Mouse (Mus musculus): ENCODE data around the gene Gucy2c.

Gene Gucy2c

GRCm38 (mm10) chr6:136781377-136781986 lies at the start of gene Gucy2c:
Gene Gucy2c (minus strand): TSS chr6:136781765.
- in situ Hi-C loops (cut with MboI; ENCODE audit: low sequenced_read_pairs), result no loop called here

- in situ Hi-C loops (cut with MboI; ENCODE audit: low sequenced_read_pairs), result no loop called here
Observed at GRCm38 (mm10) chr6:136828681-136829080, 47.1 kb upstream of the Gucy2c start.

GRCm38 (mm10) chr6:136827881-136828561 lies 46.5 kb upstream of the Gucy2c start, which contains the start of gene Wbp11:
Gene Wbp11 (minus strand): TSS chr6:136828233.
- in situ Hi-C loops (cut with MboI; ENCODE audit: low sequenced_read_pairs), result no loop called here

GRCm38 (mm10) chr6:136827516-136827880 lies 45.9 kb upstream of the Gucy2c start, which contains the start of gene BC049715:
Gene BC049715 (plus strand): TSS chr6:136827626.
- in situ Hi-C loops (cut with MboI; ENCODE audit: low sequenced_read_pairs), result no loop called here

GRCm38 (mm10) chr6:136827116-136827515 lies 45.6 kb upstream of the Gucy2c start:
- in situ Hi-C loops (cut with MboI; ENCODE audit: low sequenced_read_pairs), result no loop called here

GRCm38 (mm10) chr6:136824987-136825386 lies 43.4 kb upstream of the Gucy2c start:
- in situ Hi-C loops (cut with MboI; ENCODE audit: low sequenced_read_pairs), result no loop called here

DNA sequence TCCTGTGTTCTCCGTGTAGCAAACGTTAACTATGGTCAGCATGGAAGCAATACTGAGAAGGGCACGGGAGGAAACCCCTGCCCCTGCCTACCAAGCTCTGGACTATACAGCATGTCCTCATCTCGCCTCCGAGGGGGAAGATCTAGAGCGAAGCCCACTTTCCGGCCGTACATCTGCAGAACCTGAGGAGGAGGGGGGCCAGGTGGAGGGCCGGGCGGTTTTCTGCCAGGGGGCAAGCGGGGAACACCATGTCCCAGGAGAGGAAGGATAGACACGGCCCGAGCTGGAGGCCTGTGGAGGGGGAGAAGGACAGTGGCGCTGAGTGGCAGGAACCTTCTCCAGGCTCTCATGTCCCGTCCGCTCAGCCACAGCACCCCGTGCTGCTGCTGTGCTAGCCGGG lies 39.5 kb upstream of the Gucy2c start:
- in situ Hi-C loops (cut with MboI; ENCODE audit: low sequenced_read_pairs), result no loop called here

DNA sequence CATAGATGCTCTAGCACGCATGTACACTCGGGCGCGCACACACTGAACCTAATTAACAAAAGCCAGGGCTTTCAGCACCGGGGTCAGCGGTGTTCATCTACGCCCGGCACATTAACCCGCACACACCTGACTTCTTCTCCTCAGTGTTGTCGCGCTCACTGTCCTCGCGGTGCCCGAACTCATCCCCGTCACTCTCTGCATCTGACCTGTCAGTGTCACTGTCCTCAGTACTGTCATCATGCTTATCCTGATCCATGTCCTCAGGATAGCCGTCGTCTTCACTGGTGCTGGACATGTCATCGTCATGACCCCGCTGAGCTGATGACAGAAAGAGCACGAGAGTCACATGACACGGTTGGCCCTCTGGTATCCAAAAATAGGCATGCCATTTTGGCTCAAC lies 38.8 kb upstream of the Gucy2c start:
- in situ Hi-C loops (cut with MboI; ENCODE audit: low sequenced_read_pairs), result no loop called here

- in situ Hi-C loops (cut with MboI; ENCODE audit: low sequenced_read_pairs), result no loop called here
Observed at GRCm38 (mm10) chr6:136817549-136817948, 36.0 kb upstream of the Gucy2c start.

- in situ Hi-C loops (cut with MboI; ENCODE audit: low sequenced_read_pairs), result no loop called here
Observed at GRCm38 (mm10) chr6:136816826-136817225, 35.3 kb upstream of the Gucy2c start.

DNA sequence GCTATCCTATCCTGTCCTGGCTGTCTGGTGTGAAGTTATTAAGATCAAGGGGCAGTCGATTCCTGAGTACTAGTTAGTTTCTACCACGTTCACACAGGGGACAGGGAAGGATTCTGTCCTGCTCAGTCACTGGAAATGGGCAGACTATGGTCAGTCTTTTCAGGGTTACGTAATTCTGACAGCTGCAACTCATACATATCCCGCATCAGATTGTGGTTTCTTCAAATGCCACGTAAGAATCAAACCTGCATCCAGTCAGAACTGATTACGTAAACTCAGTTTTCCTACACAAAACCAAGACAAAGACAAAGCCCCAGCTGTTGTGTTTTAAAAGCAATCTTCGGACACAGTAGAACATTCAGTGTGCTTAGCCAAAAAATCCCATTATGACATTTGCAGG lies 33.8 kb upstream of the Gucy2c start:
- in situ Hi-C loops (cut with MboI; ENCODE audit: low sequenced_read_pairs), result no loop called here

DNA sequence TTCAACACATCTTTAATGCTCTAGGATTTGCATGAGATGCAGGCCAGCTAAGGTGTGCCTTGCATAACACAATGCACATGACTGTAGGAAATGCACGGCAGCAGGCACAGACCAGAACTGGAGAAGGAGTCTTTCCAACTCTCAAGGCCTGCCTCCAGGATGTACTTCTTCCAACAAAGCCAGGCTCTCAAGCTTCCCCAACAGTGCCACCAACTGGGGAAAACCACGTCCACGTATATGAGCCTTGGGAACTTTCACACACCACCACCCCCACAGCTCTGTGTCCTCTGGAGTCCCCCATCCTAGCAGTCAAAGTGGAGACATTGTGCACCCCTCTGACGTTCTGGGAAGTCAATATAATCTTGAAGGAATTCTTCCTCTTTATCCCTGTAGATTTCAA lies 31.6 kb upstream of the Gucy2c start:
- in situ Hi-C loops (cut with MboI; ENCODE audit: low sequenced_read_pairs), result no loop called here

GRCm38 (mm10) chr6:136811196-136811595 lies 29.6 kb upstream of the Gucy2c start:
- in situ Hi-C loops (cut with MboI; ENCODE audit: low sequenced_read_pairs), result no loop called here

DNA sequence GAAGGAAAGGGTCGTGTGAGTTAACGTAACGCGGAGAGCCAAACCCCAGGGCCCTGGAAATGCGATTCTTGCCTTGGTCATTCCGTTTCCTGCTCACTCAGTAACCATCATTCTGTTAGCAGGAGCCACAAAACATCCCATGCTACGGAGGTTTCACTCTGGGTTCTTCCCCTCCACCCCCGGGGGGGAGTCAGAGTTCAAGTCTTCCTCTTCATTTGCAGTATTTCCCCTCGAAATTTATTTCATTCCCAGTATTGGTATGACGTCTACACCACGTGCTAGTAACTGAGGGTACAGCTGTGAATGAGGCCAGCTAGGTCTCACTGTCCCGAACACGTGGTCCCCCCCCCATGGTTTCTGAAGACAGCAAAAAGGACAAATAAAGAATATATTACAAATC lies 28.1 kb upstream of the Gucy2c start:
- in situ Hi-C loops (cut with MboI; ENCODE audit: low sequenced_read_pairs), result no loop called here

- in situ Hi-C loops (cut with MboI; ENCODE audit: low sequenced_read_pairs), result no loop called here
Observed at GRCm38 (mm10) chr6:136809077-136809476, 27.5 kb upstream of the Gucy2c start.

DNA sequence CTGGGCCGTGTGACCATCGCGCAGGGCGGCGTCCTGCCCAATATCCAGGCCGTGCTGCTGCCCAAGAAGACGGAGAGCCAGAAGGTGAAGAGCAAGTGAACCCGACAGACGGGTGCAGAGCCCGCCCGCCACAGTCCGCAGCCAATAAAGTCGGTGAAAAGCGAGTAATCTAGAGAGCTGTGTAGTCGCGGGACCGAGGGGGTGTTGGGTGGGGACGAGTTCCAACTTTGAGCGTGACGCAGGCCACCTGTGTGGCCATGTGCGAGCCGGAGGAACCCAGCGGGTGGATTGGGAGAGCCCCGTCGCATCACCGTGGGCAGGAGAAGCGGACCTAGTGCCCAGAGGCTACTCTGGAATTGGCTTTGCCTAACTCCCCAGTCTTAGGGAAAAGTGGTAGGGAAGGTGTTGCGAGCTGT lies 27.1 kb upstream of the Gucy2c start:
- in situ Hi-C loops (cut with MboI; ENCODE audit: low sequenced_read_pairs), result no loop called here

GRCm38 (mm10) chr6:136808014-136808417 lies 26.5 kb upstream of the Gucy2c start, which contains the start of gene H2afj:
Gene H2afj (plus strand): TSS chr6:136808244.
- in situ Hi-C loops (cut with MboI; ENCODE audit: low sequenced_read_pairs), result no loop called here

DNA sequence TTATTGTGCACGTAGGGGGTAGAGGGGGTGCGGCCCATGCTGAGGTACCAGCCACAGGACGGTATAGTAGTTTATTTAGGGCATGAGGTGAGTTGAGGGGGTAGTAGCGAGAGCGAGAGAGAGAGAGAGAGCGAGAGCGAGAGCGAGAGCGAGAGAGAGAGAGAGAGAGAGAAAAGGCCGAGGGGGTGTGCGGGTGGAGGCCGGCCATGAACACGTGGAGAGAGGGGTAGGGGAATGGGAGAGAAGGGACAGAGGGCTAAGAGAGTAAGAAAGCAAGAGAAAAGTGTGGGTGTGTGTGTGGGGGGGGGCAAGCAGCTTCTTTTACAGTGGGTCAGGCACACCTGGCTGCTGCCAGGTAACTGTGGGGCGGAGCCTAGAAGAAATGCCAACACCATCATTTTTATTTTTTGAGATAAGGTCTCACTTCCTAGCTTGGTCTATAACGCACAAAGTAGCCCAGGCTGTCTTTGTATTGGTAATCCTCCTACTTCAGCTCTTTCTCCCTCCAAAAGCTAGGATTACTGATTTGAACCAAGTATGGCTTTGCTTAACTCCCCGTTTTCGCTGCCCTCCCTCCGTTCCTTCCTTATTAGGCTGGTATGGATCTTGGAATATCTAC lies 25.9 kb upstream of the Gucy2c start:
- in situ Hi-C loops (cut with MboI; ENCODE audit: low sequenced_read_pairs), result no loop called here

GRCm38 (mm10) chr6:136806819-136807218 lies 25.3 kb upstream of the Gucy2c start:
- in situ Hi-C loops (cut with MboI; ENCODE audit: low sequenced_read_pairs), result no loop called here

DNA sequence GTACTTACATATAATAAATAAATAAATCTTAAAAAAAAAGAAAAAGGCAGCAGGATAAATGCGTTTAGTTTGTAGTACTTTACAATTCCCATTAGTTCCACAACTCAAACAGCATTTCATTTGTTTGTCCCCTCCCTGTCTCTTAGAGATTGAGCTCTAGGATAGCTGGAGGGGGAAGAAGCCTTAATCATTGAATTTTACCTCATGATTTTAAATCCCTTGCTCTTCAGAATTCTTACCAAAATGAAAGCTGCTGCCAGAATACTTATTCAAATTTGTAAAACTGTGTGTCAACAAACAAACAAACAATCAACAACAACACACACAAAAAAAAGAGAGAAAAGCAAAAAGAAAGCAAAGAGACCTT lies 23.8 kb upstream of the Gucy2c start:
- in situ Hi-C loops (cut with MboI; ENCODE audit: low sequenced_read_pairs), result no loop called here

DNA sequence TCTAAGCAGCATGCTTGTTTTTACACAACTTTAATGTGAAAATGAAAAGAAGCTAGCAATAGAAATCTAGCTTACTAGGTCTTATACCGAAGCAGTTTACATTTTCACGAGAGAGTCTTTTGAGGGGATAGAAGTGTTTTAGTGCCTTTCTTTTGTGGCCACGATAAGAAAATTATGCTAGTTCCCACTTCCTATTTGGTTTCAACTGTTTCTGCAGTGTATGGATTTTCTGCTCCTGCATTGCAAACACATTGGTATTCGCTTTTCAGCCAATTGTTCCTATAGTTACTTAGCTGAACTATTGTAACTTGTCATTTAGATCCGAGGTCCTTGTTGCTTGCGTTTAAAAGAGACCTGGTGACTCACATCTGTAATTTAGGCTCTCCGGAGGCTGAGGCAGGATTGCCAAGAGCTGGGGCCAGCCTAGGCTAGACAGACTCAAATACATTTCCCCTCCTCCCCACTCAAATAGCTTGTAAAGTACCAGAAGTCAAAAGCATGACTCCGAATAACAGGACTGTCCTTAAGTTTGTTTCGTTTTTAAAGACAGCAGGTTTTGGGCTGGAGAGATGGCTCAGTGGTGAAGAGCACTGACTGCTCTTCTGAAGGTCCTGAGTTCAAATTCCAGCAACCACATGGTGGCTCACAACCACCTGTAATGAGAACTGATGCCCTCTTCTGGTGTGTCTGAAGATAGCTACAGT lies 23.3 kb upstream of the Gucy2c start:
- in situ Hi-C loops (cut with MboI; ENCODE audit: low sequenced_read_pairs), result no loop called here

All from CH12F3 (cell line).